13 mouse cellular contexts compared by ENCODE assay signal in the genomic region with DNA sequence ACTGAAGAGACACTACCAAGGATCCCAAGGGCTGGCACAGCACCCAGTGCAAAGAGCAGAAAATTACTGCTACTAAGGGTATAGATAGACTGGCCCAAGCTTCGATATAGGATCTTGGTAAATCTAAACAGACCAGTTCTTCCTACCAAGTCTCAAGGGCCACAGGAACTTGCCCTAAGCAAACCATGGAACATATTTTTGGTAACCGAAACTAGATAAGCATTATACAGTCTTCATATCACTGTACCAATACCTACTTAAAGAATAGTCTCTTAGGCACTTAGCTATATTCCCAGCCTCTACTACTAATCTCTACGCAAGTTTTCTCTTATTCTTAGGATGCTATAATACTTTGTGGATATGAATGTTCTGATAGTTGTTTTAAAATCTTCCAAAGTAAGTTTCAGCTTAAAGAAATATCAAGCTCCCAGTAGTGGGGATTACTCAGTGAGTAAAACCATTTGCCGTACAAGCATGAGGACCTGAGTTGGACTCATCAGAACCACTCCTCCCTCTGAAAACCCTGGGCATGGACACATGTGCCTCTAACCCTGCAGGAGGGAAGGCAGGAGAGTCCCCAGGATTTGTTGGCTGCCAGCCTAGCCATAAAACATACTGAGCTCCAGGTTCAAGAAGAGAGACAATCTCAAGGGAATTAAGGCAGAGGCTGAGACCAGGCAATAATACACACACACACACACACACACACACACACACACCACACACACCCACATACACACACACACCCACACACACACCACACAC. TPM values are rescaled to one million over a fixed set of nuclear protein-coding genes. Genes with fewer than 3 reads are reported as not detected.
DNase-seq lines count a peak whose midpoint lies in the region; ATAC-seq lines count a peak whose summit lies in the region.
"Had no signal": no experiment of that assay in that cellular context is flagged by ENCODE, and none has a peak within 500 bp of the region (broad histone marks: within the 10 kb centered on the region; RNA-seq: fewer than 3 reads in every experiment).

No protein-coding gene starts in this region.

- H3K27ac ChIP-seq in heart, embryonic 14.5 days (replicated peaks in 1 of 2; ENCODE audit: control insufficient read depth in 1 of 2, insufficient read depth in 1 of 2, low read depth in 2 of 2, low read length in 2 of 2) = peak overlapping the region; percentile 8 to 38
- H3K27ac ChIP-seq: hindbrain, embryonic 10.5 days; kidney, postnatal 0 days had no signal

- no peak for ATAC-seq in heart, embryonic 14.5 days (ENCODE audit: insufficient number of reproducible peaks, insufficient read depth, low FRiP score, low read depth)
- peak; percentile 38 for ATAC-seq in megakaryocyte progenitor cell, adult 5-6 weeks (replicated peaks; ENCODE audit: poor library complexity)
- ATAC-seq: forebrain, embryonic 16.5 days had no signal

- DNase-seq in adrenal gland, postnatal 25 days = peak; percentile 19
- DNase-seq in adrenal gland, adult 18-20 months (ENCODE audit: low spot score in 2 of 2) = no peak
- no peak for DNase-seq in heart, postnatal 36 days
- peak; percentile 76 for DNase-seq in adipocyte (ENCODE audit: low spot score)
- no peak for DNase-seq in thymus, postnatal 14 days
- DNase-seq in layer of hippocampus, adult 8-10 months (ENCODE audit: low spot score in 2 of 2) = no peak
- DNase-seq: lung, adult 2 months; retina, postnatal 1 day had no signal

- no peak overlapping the region for H3K9ac ChIP-seq in heart, embryonic 14.5 days (ENCODE audit: low read length)

- no peaks in the 10 kb centered on the region for H3K9me3 ChIP-seq in heart, embryonic 14.5 days (ENCODE audit: control insufficient read depth, low read length)
- H3K9me3 ChIP-seq: hindbrain, embryonic 10.5 days had no signal

- H3K27me3 ChIP-seq in heart, embryonic 14.5 days (ENCODE audit: control insufficient read depth, insufficient read depth, low read length) = no peaks in the 10 kb centered on the region

- H3K36me3 ChIP-seq in heart, embryonic 14.5 days (ENCODE audit: control insufficient read depth, insufficient read depth, low read length) = no peaks in the 10 kb centered on the region
- H3K36me3 ChIP-seq: hindbrain, embryonic 10.5 days had no signal

- intact Hi-C loops in heart, postnatal 36 days (cut with DNase I) = loop anchor here (1.0 kb wide), 1 partner anchor 27 kb away; no protein-coding TSS in a partner anchor

- H3K4me2 ChIP-seq in heart, embryonic 14.5 days (ENCODE audit: low read length) = peak overlapping the region; percentile 43

- H3K4me1 ChIP-seq in heart, embryonic 14.5 days (ENCODE audit: control insufficient read depth in 2 of 2, insufficient read depth in 2 of 2, low read length in 2 of 2) = peaks cover 10 to 32% of the 10 kb centered on the region in 2 experiments

- H3K4me3 ChIP-seq in heart, embryonic 14.5 days (ENCODE audit: control insufficient read depth in 1 of 2, insufficient read depth in 1 of 2, low read depth in 1 of 2, low read length in 2 of 2) = peak overlapping the region in 1 of 2 experiments; percentile 0; a peak in 1 of 4 replicates
- H3K4me3 ChIP-seq: hindbrain, embryonic 10.5 days had no signal

- 63% methylated on average over 4 of the region's 4 CpGs for WGBS in heart, embryonic 14.5 days

RNA-seq across cellular contexts. Expression of gene Lnpep, which starts 7.2 kb away (rescaled TPM):
- 145 and 165 TPM in 2 replicates for total RNA-seq in adrenal gland, postnatal 25 days (2021)
- 100 to 1,000 TPM in 1 of 2 experiments, 10 to 100 TPM in 1; 93.4 to 111 TPM for total RNA-seq in adrenal gland, adult 18-20 months (2021)
- 15.6 and 18.1 TPM in 2 replicates for polyA plus RNA-seq in heart, embryonic 14.5 days (2014; fragmentation: Nextera tagmentation; extraction: Ambion mirVana)
- 100 to 1,000 TPM; 177 to 190 TPM for total RNA-seq in heart, postnatal 36 days (2021)
- total RNA-seq in megakaryocyte progenitor cell, adult 5-6 weeks (2015) = 70.8 and 72.5 TPM in 2 replicates
- total RNA-seq in megakaryocyte progenitor cell, adult 5-6 weeks (2017) = 40.0 and 51.7 TPM in 2 replicates
- total RNA-seq in layer of hippocampus, adult 8-10 months (2022) = 100 to 1,000 TPM in 3 of 4 experiments, 10 to 100 TPM in 1; 95.9 to 107 (median 103) TPM

Comparison
In these comparisons a context has a peak if more than half of its experiments do, and no peak if none do; other contexts are left out.
1. DNase-seq: peak in adrenal gland, postnatal 25 days (single experiment) and adipocyte (single experiment); none in adrenal gland, adult 18-20 months (0 of 2), heart, postnatal 36 days (0 of 2), thymus, postnatal 14 days (single experiment) and layer of hippocampus, adult 8-10 months (0 of 2).